Mouse (Mus musculus) spleen, embryonic (tissue): ENCODE measurements around the gene Ccdc142.

Experiments used
- CTCF ChIA-PET: fragments of 350-600 bp; sonication (Branson Sonifier 250); formaldehyde crosslinking; loops from one replicate; lab custom pipeline; 2022; lab: Charles Lee

The Ccdc142 gene

DNA sequence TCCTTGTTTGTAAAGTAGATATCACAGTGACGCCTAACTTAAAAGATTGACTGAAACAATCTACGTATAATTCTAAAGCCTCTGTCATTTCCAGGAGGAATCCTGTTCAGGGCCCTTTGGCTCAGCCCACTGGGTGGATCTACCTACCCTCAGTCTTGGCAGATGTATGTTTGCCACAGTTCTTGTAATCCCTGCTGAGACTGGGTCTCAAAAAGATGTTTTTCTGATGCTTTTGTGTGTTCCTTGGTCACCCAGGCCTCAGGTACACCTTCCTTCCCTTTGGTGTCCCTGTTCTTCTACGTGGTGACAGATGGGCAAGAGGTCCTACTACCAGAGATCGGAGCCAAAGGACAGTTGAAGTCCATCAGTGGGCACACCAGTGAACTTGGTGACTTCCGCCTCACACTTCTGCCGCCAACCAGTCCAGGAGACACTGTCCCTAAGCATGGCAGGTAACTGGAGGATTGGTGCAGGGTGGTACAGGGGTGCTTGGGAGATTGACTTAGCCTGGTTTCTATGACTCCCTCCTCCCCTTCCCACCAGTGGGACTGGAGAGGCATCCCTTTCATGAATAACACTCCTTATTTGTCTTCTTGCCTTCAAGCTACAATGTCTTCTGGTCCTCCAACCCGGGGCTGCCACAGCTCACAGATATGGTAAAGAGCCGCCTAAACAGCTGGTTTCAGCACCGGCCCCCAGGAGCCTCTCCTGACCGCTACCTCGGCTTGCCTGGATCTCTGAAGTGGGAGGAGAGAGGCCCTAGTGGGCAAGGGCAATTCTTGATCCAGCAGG, 15.2 kb downstream of the Ccdc142 start:
- CTCF ChIA-PET = no interaction called here

DNA sequence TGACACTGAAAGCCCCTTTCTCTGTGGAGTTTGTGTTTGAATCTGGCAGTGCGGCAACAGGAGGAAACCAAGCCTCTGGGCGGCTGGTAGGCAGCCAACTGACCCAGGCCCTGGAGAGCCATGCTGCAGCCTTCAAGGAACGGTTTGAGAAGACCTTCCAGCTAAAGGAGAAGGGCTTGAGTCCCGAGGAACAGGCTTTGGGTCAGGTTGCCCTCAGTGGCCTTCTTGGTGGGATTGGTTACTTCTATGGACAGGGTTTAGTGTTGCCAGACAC, 15.7 kb downstream of the Ccdc142 start:
- CTCF ChIA-PET = no interaction called here

DNA sequence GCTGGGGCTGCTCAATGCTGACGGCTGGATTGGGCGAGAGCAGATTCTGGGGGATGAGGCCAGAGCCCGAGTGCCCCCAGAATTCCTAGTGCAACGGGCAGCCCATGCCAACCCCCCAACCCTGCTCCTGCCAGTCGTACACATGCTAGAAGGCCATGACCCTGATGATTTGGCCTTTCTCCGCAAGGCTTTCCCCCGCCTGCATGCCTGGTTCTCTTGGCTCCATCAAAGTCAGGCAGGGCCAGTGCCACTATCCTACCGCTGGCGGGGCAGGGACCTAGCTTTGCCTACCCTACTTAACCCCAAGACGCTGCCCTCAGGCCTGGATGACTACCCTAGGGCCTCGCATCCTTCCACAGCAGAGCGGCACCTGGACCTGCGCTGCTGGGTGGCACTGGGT, 16.2 kb downstream of the Ccdc142 start:
- CTCF ChIA-PET = no interaction called here

DNA sequence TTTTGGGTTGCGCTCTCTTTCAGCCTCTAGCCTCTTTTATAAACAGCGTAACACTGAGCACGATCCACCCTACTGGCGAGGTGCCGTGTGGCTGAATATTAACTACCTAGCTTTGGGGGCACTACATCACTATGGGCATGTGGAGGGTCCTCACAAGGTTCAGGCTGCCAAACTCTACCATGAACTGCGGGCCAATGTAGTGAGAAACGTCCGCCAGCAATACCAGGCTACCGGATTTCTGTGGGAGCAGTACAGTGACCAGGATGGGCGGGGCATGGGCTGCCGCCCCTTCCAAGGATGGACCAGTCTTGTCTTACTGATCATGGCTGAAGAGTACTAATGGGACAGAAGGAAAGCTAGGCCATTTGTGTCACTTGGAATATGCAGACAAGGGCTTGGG, 17.0 kb downstream of the Ccdc142 start:
- CTCF ChIA-PET = interaction anchor here (0.9 kb wide), 1 partner anchor 10 kb away, joined by 3 read pairs; the partner anchor contains the start of gene Mrpl53

DNA sequence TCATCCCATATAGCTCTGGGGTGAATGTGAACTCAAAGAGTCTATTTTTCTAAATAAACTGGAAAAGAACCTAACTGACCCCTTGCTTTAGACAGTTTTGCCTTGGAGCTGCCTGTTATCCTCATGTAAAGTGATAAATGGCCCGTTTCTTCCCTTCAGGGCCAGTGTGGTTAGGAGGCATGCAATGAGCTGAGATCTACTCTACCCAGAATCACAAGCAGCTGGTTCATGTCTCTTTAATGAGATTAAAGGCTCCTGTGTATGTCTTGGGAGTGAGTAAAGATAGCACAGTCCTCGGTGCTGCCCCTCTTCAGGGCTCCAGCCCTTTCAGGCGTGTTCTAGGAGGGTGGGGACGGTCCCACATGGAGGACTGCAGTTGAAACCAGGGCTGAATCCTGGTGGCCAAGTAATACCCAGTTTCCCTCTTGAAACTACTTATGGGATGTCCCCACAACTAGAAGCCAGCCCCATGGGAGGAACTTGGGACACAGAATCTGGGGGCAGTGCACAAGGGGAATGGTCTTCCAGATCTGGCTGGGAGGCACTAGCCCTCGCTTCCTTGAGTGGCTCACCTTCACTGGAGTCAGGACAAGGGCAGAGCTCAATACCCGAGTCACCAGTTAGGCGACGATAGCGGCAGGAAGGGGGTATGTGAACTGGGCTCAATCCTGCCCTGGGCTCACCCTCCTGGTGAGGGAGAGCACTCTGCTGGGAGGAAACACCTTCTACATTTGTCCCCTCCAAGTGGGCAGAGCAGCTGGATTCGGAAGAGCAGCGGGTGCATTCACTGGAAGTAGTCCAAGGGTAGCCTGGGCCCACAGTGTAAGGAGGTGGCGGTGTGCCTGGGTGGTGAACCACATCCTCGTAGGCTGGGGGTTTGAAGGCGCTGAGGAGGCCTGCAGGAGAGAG, 17.7 kb downstream of the Ccdc142 start:
- CTCF ChIA-PET = interaction anchor here (0.9 kb wide), 1 partner anchor 11 kb away, joined by 3 read pairs; the partner anchor contains the start of gene Mrpl53

DNA sequence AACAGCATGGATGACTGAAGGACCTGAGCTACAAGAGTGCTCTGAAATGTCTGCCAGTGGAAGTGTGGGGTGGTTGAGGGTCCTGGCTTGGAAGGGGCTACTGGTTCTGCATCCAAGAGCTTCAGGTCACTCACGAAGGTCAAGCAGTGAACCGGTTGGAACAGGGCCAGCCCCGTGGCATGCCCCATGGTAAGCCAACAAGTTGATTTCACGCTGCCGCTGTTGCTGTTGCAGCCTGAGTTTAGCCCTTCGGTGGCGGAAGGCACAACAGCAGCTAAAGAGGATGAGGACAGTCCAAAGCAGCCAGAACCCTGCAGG, 18.3 kb downstream of the Ccdc142 start:
- CTCF ChIA-PET = interaction anchor here (1.0 kb wide), 1 partner anchor 17 kb away, joined by 3 read pairs; no protein-coding TSS in a partner anchor

DNA sequence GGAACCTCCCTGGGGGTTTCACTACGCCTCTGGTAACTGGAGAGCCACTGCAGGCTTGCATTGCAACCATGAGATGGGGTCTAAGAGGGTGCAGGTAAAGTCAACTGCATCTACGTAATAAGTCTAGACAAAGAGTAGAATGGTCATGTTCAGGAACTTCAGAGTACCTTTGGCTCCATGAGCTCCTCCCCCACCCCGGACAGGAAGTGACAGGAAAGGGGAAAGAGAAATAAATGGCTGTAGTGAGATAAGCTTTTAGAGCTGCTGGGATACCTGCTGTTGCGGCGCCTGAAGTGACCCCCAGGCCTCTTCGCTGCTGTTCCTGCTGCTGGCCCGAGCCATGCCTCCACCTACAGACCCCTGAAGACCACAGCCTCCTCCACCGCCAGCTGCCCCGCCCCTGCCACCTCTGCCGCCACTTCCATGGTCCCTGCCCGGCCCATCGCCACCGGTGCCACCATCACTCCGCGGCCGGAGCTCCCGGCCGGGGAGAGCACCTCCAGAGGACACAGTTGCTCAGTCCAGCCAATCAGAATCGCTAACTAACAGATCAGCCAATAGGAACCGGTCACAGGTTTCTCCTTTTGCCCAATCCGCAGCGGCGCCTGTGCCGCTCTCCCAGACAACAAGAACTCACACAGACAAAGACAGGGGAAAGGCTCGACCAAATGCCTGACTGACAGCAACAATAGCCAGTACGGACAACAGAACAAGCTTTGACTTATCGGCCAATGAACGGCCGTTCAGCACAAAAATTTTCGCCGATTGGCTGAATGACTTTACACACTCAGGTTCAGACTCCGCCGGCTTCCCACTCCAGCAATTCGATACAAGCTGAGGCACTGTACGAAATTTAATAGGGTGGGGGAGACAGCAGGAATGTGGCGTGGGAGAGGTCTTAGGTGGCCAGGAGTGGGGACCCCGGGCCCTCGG, 19.8 kb downstream of the Ccdc142 start, which contains the start of gene Wbp1:
Gene Wbp1 (minus strand): TSS at position 630 of the 933 bp plus-strand sequence.
- CTCF ChIA-PET = interaction anchor here (0.5 to 1.1 kb wide), 4 partner anchors 71 to 712 kb away, joined by 3 read pairs; no protein-coding TSS in a partner anchor

DNA sequence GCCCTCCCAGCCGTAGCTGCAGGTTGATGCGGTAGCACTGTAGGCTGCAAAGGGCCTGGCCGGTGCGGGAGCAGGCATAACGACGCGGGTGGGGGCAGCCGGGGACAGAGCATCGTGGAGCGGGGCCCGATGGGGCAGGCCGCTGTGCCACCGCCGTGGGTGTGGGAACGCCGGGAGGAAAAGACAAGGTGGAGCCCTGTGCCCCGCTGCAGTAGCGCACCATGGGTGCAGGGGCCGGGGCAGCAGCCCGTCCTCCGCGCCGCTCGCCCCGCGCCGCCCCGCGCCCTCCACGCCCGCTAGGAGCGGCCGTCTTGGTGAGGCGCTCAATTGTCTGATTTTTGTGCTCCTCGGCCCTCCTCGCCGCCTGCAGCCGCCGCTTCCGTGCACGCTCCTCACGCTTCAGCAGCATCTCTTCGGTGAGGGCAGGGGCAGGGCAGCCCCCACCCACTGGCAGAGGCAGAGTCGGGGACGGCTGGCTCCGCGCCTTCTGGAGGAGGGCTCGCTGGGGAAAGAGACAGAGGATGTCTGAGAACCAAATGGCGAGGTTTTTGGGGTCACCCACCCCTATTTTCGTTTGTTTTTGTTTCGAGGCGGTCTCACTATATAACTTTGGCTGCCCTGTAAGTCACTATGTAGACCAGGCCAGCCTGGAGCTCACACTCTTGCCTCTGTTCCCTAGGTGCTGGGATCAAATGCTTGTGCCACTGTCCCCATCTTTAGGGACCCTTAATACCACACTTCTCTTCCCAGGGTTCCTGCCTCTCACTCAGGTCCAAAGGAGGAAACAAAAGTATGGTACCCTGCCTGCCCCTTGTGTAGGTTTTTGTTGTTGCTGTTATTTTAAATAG, 20.7 kb downstream of the Ccdc142 start:
- CTCF ChIA-PET = no interaction called here

DNA sequence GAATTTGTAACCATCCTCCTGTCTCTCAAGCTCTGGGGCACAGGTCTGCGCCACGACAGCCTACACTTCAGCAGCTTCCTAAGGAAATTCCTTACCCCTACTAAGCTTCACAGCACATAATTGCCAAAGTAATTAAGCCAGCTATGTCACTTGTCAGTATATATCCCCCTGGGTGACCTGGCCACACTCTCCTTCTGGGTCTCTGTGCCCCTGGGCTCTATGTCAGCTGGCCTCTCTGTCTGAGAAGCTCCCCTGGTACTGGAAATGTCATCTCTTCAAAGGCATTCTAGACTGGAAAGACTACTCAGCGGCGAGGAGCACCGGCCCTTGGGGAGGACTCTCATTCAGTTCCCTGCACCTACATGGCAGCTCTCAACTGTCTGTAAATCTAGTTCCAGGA, 21.6 kb downstream of the Ccdc142 start:
- CTCF ChIA-PET = interaction anchor here (0.5 to 0.7 kb wide), 3 partner anchors 10 to 71 kb away, joined by 3 read pairs; no protein-coding TSS in a partner anchor

DNA sequence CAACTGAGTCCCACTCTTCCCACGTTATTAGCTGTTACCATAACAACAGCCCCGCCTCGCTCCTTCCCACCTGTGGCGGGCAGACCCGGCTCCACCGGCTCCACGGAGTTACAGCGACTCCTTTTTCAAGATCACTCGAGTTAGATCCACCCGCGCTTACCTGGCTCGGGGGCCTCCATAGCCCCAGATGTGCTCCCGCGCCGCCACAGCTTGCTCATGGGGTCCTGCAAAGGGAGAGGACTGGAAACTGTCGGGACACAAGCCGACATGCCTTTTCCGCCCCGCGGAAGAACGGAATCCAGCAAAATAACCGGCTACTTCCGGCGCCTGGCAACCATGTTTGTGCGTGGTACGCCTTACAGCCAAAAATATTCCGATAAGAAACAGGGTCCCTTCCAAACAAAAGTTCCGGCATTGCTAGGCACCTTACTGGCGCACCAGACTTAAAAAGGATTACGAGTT, 23.5 kb downstream of the Ccdc142 start:
- CTCF ChIA-PET = interaction anchor here (0.7 kb wide), 1 partner anchor 110 kb away, joined by 3 read pairs; no protein-coding TSS in a partner anchor

DNA sequence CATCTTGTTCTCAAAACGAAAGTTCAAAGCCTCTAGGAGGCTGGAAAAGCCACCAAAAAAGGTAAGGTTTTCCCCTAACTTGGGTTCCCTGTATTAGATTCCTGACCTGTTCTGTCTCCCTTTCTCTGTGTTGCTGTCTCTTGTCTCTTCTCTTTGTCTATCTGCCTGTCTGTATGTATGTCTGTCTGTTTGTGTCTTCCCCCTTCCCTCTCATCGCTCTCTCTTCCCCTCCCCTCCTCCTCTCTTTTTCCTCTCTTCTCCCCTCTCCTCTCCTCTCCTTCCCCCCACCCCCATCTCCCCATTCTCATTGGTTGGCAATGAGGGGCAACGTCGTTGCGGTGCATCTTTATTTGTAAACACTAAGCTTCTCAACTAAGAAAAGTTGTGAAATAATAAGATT, 23.9 kb downstream of the Ccdc142 start, which contains the start of gene Ino80b:
Gene Ino80b (minus strand): TSS at position 101 of the 400 bp plus-strand sequence.
- CTCF ChIA-PET = interaction anchor here (0.6 kb wide), 3 partner anchors 19 to 93 kb away, joined by 7 to 16 read pairs (median 9); no protein-coding TSS in a partner anchor

DNA sequence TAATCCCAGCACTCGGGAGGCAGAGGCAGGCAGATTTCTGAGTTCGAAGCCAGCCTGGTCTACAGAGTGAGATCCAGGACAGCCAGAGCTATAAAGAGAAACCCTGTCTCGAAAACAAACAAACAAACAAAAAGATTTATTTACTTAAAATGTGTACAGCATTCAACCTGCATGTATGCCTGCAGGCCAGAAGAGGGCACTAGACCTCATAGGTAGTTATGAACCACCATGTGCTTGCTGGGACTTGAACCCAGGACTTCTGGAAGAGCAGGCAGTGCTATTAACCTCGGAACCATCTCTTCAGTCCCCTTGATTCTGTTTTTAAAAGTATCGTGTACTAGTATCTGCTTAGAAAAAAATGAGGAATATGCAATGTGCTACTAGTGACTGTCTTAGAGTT, 26.0 kb downstream of the Ccdc142 start:
- CTCF ChIA-PET = no interaction called here

DNA sequence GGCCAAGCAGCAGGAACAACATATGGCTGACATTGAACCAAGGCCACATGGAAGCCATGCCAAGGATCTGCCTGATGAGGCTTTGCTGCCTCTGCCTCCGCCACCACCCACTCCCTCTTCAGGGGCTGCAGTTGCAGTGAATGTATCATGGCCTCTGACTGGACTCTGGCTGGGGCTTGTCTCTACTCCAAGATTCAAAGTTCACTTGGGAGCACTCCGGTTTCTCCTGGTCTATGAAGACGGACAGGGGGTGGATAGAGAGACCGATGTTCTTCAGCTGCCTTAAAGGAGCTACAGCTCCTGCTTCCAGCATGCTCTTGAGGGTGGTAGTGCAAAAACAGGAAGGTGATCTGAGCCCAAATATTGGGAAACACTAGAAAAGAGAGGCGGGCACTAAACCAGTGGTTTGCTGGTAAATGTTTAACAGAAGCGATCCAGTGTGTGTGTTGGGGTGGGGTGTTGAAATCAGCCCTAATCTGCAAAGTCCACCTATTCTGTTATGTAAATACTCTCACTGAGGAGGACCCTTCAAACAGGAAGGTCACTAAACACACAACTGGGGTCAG, 30.2 kb downstream of the Ccdc142 start:
- CTCF ChIA-PET = no interaction called here

DNA sequence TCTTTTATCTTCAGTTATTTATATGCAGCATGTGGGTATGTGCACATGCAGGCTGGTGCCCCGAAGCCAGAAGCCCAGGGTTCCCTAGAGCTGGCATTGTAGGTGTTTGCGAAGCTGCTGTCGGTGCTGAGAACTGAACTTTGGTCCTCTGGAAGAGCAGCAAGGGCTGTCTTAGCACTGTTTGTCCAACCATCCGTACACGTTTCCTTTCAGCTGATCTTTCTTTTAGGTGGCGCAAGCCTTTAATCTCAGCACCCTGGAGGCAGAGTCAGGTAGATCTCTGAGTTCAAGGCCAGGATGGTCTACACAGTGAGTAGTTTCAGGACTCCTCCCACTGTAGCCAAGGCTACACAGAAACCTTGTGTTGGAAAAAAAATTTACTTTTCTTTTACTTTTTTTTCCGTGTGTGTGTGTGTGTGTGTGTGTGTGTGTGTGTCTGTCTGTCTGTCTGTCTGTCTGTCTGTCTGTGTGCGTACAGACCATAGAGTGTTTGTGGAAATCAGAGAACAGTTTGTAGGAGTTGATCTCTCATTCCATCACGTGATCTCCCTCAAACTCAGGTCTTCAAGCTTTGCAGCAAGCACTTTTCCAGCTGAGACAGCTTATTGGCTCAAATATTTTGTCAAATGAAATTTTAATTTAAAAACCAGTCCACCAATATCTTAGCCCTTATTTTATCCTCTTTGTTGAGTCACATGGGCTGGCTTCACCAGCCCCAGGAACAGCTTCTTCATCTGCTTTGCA, 30.9 kb downstream of the Ccdc142 start:
- CTCF ChIA-PET = interaction anchor here (0.7 kb wide), 2 partner anchors 9 to 228 kb away, joined by 3 to 6 read pairs; no protein-coding TSS in a partner anchor

DNA sequence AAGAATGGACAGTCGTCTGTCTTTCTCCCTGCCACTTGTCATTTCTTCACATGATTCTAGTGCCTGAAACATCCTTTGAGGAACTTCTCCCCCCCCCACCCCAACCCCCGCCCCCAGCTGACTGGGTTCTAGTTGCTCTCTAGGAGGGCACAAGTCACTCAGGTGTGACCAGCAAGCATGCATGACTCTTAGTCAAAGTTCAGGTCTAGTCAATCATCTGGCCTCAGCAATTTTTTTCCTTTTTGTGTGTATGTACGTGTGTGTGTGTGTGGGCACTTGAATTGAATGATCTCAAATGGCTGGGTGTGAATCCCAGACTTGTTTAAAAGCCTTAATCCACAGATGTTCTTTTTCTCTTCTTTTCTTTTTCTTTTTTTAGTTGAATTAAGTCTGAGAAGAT, 32.8 kb downstream of the Ccdc142 start:
- CTCF ChIA-PET = interaction anchor here (0.7 kb wide), 1 partner anchor 192 kb away, joined by 4 read pairs; no protein-coding TSS in a partner anchor

DNA sequence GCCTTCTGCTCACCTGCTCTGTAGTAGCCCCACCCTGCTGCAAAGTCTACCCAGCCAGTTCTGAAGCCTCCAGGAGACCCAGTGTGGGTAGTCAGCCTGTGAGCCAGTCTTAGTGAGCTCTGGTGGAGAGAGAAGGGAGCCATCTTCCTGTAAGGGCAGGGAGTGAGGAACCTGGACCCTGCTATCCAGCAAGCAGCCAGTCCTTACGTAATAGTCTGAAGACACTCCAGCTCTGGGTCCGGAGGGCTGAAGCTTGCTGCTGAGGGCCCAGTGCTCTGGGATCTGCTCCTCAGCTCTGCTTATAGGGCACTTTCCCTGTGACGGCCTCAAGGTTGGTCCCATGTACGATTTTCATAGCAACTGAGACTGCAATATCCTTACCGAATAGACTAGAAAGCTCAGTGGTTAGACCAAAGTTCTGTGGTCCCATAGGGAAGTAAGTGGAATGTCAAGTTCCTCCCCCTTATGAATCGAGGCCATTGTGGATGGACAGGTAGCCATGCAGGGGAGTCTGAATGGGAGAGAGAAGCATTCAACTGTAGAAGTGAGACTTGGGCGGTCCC, 33.6 kb downstream of the Ccdc142 start, which contains the start of gene Rtkn:
Gene Rtkn (plus strand): TSS at position 513 of the 563 bp plus-strand sequence.
- CTCF ChIA-PET = interaction anchor here (0.5 to 0.8 kb wide), 2 partner anchors 24 to 129 kb away, joined by 3 to 14 read pairs; no protein-coding TSS in a partner anchor

DNA sequence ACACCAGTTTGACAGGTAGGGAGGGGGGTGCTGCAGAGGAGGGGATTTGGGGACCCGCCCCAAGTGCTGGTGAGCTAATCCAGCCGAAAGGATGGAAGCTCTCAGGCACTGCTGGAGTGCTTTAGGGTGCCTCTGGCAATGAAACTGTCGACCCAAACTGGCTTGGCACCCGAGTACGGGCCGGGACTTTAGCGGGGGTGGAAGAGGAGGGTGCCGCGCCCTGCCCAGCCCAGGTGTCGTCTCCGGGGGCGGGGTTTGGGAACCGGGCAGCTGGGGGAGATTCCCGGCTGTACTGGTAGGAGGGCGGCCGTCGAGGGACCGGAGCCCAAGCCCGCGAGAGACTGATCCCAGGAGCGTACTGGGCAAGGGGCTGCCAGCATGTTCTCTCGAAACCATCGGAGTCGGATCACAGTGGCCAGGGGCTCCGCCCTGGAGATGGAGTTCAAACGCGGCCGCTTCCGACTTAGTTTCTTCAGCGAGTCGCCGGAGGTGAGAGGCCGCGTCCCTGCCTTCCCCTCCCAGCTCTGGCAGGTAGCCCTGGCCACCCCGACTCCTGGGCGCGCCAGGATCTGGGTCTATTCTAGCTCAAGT, 34.3 kb downstream of the Ccdc142 start:
- CTCF ChIA-PET = interaction anchor here (0.5 to 0.8 kb wide), 2 partner anchors 23 to 130 kb away, joined by 3 to 14 read pairs; no protein-coding TSS in a partner anchor
